Mouse (Mus musculus) forebrain, embryonic 10.5 days (tissue): ENCODE measurements around the gene Chn1. TPM values are rescaled to one million over a fixed set of nuclear protein-coding genes. Genes with fewer than 3 reads are reported as not detected.
"Not testable (repeated sequence)": the region's sequence is repeated elsewhere in the genome, so short reads cannot be mapped to it uniquely, and the experiment has no call there.

Source experiments
- DNase-seq: peaks from one replicate; pipeline ENCODE4 v3.0.0-alpha.2; 2017; ENCODE audit warnings: low spot score; ENCODE audit errors: extremely low spot score
- H3K27ac ChIP-seq: fragments of 300-500 bp; sonication (generic); 2 replicates; pipeline ENCODE4 v1.5.1; 2016; ENCODE audit warnings: mild to moderate bottlenecking
- H3K27me3 ChIP-seq: fragments of 300-500 bp; sonication (generic); 2 replicates; pipeline ENCODE4 v1.6.1; 2016; ENCODE audit warnings: mild to moderate bottlenecking; ENCODE audit not compliant: poor library complexity, severe bottlenecking
- H3K36me3 ChIP-seq: fragments of 300-500 bp; sonication (generic); replicated peaks from 2 replicates; pipeline ENCODE4 v1.6.1; 2016; ENCODE audit warnings: mild to moderate bottlenecking, moderate library complexity
- H3K4me1 ChIP-seq: fragments of 300-500 bp; sonication (generic); 2 replicates; pipeline ENCODE4 v1.6.1; 2016
- H3K4me3 ChIP-seq: fragments of 300-500 bp; sonication (generic); 2 replicates; pipeline ENCODE4 v1.5.1; 2016; ENCODE audit warnings: mild to moderate bottlenecking, moderate library complexity
- H3K9me3 ChIP-seq: fragments of 300-500 bp; sonication (generic); 2 replicates; pipeline ENCODE4 v1.6.1; 2016; ENCODE audit warnings: mild to moderate bottlenecking, moderate library complexity
- WGBS: fragments of 180-500 bp; shearing (Covaris S2); methylation state at CpG from one replicate; pipeline ENCODE4 v1.1.7; 2016; 5-methylcytosine and 5-hydroxymethylcytosine counted together
- polyA plus RNA-seq: library from polyadenylated mRNA; unstranded; fragments of >200 nt; fragmentation: Nextera tagmentation; extraction: Ambion mirVana; gene quantifications from 2 replicates; pipeline ENCODE4 v1.2.1, GENCODE M21; 2016

The Chn1 gene
- polyA plus RNA-seq, result 31.2 and 34.7 TPM in 2 replicates

DNA sequence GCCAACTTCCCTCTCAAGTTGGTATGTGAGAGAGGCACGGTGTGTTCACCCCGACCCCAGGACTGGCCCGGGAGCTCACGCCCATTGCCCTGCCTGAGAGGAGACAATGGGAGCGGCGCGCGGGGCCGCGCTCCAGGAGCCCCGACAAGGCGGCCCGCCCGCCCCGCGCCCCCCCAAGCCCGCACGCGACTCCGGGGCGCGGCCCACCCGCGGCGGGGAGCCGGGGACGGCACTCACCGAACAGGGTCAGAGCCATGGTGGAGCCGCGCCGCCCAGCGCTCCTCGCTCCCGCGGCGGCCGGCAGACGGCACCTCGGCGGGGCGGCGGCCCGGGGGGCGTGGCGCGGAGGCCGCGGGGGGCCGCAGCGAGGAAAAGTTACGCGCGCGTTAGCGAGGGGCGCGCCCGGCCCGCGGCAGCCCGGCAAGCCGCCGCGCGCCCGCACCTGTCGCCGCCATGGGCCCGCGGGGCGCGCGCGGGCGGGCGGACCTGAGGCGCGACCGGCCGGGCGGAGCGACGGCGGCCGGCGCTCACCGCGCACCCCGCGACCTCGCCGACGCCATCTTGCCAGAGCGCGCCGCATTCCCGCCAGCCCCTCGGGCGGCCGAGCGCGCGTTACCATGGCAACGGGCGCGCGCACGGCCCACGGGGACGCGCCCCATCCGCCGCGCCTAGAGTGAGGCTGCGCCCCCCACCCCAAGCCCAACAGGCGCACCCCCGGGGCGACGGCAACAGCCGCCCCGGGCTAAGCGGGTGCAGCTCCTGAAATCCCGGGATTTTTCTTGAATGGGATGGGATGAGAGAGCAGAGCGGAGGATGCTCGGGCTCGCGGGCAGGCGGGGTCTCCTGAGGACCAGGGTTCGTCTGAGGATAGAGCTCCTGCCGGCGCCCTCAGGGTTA lies at the start of gene Chn1:
TSS of gene Chn1 (minus strand) at position 561 of the 897 bp plus-strand sequence.
- Histone ChIP-seq H3K4me1 (peaks cover 46% of the 10 kb centered on the region), H3K27me3 (0 out of 2 replicates have a peak, but pooled peaks cover 7% of the 10 kb centered on the region), H3K4me3 (peak within 1 kb of the TSS; percentile 94), H3K9me3 (no peaks in the 10 kb centered on the region), H3K27ac (peak within 1 kb of the TSS; percentile 98), H3K36me3 (no peaks in the 10 kb centered on the region)
- under 1% methylated on average over 129 of the region's 131 CpGs for WGBS
- DNase-seq, result peak; percentile 89

DNA sequence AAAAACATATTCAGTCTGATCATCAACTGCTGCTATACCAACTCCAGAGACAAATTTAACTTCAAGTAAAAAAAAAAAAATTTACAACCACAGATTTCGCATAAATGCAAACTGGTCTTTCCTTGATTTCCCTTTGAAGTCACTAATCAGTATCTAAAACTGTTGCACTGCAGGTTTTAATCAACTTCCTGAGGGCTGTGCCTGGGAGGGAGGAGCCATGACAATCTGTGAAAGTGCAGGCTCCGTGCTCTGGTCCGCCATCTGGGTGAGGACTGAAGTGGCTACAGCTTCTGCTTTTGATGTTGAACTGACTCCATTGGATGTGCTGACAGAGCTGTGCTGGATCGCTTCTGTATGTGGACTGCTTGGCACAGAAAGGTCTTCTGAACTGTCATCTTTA lies 43.6 kb upstream of the Chn1 start:
- 84% methylated on average over 4 of the region's 4 CpGs for WGBS
- Histone ChIP-seq H3K27me3 (no peaks in the 10 kb centered on the region), H3K9me3 (no peaks in the 10 kb centered on the region), H3K4me1 (no peaks in the 10 kb centered on the region), H3K36me3 (peaks cover 58% of the 10 kb centered on the region), H3K4me3 (no peak overlapping the region), H3K27ac (no peak overlapping the region)
- DNase-seq, result no peak

DNA sequence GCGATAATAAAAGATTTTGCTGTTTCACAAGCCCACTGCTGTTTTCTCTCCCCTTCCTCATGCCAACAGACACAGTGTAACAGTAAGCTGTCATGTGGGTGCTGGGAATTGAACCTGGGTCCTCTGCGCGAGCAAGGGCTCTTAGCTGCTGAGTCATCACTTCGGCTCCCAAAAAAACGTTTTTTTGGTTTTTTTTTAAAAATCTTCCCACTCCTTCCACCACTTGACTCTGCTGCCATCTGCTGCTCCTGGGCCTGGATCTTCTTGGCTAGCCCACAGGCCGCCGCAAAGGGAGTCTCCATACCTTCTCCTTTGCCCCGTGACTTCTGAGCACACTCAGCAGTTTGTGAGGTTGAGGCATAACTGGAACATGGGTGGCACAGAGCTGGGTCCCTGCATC lies 32.5 kb upstream of the Chn1 start:
- no peak for DNase-seq
- no peaks in the 10 kb centered on the region for H3K9me3 ChIP-seq
- no peak overlapping the region for H3K4me3 ChIP-seq
- no peaks in the 10 kb centered on the region for H3K36me3 ChIP-seq
- no peaks in the 10 kb centered on the region for H3K27me3 ChIP-seq
- H3K4me1 ChIP-seq, result no peaks in the 10 kb centered on the region
- no peak overlapping the region for H3K27ac ChIP-seq
- 84% methylated on average over 8 of the region's 8 CpGs for WGBS

DNA sequence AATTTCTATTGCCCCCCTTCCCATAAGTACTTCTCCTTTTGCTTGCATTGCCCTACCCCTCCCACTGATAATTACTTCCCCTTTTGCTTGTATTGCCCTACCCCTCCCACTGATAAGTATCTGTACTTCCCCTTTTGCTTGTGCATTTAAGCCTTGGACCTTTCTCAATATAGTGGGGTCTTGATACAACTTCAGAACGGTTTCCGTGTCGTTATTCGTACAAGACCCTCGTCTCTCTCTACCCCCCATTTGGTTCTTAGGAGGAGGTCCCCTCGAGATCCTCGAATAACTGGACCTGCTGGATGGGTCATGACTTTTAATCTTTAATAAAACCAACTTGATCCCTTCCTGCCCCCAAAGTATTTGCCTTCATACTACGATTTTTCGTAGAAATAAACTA lies 25.0 kb upstream of the Chn1 start:
- DNase-seq, H3K9me3 ChIP-seq, H3K36me3 ChIP-seq, H3K27me3 ChIP-seq, H3K27ac ChIP-seq, H3K4me3 ChIP-seq, H3K4me1 ChIP-seq: not testable (repeated sequence)
- WGBS, result 91% methylated on average over 9 of the region's 9 CpGs

DNA sequence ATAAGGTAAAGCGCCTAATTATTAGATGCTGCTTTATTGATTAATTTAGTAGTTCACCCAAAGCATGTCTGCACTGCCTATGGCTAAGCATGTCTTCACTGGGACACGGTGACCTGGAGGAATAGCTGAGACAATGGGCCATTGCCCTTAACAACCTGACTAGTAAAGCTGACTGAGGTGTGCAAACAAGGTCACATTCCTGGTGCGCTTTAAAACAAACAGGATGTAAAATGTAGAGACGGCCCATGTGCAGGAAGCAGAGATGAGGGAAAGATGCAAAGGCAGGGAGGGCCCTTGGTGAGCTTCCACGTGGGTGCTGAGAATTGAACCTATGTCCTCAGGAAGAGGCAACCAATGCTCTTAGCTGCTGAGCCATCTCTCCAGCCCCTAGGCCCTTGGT lies 23.6 kb upstream of the Chn1 start:
- H3K4me3 ChIP-seq, result no peak overlapping the region
- H3K27ac ChIP-seq, result no peak overlapping the region
- DNase-seq, result no peak
- H3K36me3 ChIP-seq, result no peaks in the 10 kb centered on the region
- peaks cover 9% of the 10 kb centered on the region for H3K4me1 ChIP-seq
- 85% methylated on average over 5 of the region's 5 CpGs for WGBS
- no peaks in the 10 kb centered on the region for H3K9me3 ChIP-seq
- no peaks in the 10 kb centered on the region for H3K27me3 ChIP-seq

DNA sequence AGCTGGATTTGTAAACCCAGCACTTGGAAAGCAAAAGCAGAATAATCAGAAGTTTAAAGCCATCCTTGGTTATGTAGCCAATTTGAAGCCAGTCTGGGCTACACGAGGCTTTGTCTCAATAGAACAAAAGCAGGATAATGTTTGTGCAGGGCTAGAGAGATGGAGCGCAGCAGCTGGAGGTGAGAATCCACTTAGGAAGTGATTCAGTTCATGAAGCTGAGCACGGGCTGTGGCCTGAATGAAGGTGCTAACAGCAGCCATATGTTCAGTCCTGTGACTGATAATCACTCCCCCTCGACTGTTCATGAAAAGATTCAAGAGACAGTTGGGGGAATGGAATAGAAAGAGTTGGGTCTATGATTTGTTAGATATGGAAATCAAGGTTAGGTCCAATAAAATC lies 23.0 kb upstream of the Chn1 start:
- 66% methylated on average over 4 of the region's 4 CpGs for WGBS
- no peak for DNase-seq
- no peak overlapping the region for H3K27ac ChIP-seq

DNA sequence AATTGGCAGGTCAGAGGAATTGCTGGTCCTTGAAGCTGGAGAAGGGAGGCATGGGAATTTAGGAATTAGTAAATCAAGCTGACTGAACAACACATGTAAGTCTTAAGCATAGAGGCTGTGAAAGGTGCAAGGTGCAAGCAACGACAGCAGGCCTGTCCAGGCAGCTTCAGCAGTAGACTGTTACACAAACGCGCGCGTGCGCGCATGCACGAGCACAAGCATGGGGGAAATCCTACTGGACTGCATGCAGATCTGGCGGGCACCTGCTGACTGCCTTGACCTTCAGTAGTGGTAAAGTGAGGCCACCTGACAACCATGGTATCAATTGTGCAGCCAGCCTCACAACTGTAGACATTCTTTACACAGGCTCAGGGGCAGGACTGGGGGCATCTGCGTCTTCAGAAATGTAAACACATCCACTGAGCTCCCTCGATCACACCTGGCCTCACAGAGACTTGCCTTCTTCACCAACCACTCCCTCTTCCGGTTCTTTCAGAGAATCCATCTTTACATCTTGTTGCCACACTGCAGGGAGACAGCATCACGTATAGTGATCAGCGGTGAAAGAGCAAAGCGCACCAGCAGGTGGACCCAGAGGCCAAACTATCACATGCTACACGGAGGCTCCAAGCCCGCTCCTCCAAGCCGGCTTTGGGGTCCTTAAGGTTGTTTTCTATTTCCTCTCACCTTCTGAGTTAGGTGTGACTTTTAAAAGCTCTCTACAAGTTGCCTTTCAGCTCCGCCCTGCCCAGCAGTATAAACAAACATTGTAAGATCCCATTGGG lies 16.9 kb upstream of the Chn1 start:
- no peaks in the 10 kb centered on the region for H3K36me3 ChIP-seq
- H3K4me1 ChIP-seq, result peaks cover 8% of the 10 kb centered on the region
- H3K4me3 ChIP-seq, result no peak overlapping the region
- no peak overlapping the region for H3K27ac ChIP-seq
- H3K9me3 ChIP-seq, result no peaks in the 10 kb centered on the region
- peak; percentile 18 for DNase-seq
- H3K27me3 ChIP-seq, result no peaks in the 10 kb centered on the region; the same call in 1 of the 2 replicates
- WGBS, result 64% methylated on average over 19 of the region's 19 CpGs

More for the DNA sequence above, 23.0 kb upstream of the Chn1 start:
- Histone ChIP-seq H3K27me3 (no peaks in the 10 kb centered on the region), H3K4me1 (peaks cover 9% of the 10 kb centered on the region), H3K9me3 (no peaks in the 10 kb centered on the region), H3K36me3 (no peaks in the 10 kb centered on the region), H3K4me3 (no peak overlapping the region)

DNA sequence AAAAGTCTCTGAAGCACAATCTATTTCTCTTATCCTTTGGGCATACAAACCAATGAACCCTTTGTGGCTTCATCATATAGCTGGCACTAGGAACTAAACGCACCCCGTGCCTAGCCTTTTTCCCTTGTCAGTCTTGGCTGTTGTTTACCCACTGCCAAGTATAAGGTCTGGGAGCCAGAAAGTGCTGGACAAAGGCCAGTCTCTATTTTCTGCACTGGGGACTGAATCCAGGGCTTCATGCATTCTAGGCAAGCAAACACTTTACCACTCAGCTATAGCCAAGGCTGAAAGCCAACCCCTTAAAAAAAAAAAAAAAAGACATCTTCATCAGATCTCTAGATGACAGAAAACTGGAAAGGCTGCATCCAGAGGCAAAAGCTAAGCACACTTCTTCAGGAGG lies 15.2 kb upstream of the Chn1 start:
- H3K9me3 ChIP-seq, result no peaks in the 10 kb centered on the region
- WGBS, result 97% methylated on average over 2 of the region's 2 CpGs

DNA sequence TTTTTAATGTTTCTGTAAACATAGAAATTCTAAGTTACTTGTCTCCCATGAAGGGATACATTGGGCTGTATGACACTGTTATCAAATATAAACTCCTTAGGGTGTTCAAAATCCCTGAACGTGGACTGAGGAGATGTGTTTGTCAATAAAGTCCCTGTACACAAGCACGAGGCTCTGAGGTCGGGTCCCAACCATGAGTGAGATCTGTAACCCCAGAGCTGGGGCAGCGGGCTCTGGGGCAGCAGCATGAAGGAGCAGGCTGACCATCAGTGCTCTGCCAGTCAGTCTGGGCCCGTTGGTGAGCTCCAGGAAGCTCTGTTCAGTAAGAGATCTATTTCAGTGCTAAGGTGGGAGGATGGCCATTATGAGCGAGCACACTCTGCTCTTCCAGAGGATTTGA lies 13.2 kb upstream of the Chn1 start:
- Histone ChIP-seq H3K4me3 (no peak overlapping the region), H3K27ac (no peak overlapping the region), H3K4me1 (peaks cover 8% of the 10 kb centered on the region), H3K9me3 (no peaks in the 10 kb centered on the region; the same call in 1 of the 2 replicates), H3K27me3 (no peaks in the 10 kb centered on the region; the same call in 1 of the 2 replicates), H3K36me3 (no peaks in the 10 kb centered on the region)
- no peak for DNase-seq
- WGBS, result 86% methylated on average over 6 of the region's 6 CpGs

More for the DNA sequence above, 15.2 kb upstream of the Chn1 start:
- H3K27ac ChIP-seq, result no peak overlapping the region
- peaks cover 8% of the 10 kb centered on the region for H3K4me1 ChIP-seq
- DNase-seq, result no peak
- H3K36me3 ChIP-seq, result no peaks in the 10 kb centered on the region
- no peaks in the 10 kb centered on the region; the same call in 1 of the 2 replicates for H3K27me3 ChIP-seq
- no peak overlapping the region for H3K4me3 ChIP-seq

DNA sequence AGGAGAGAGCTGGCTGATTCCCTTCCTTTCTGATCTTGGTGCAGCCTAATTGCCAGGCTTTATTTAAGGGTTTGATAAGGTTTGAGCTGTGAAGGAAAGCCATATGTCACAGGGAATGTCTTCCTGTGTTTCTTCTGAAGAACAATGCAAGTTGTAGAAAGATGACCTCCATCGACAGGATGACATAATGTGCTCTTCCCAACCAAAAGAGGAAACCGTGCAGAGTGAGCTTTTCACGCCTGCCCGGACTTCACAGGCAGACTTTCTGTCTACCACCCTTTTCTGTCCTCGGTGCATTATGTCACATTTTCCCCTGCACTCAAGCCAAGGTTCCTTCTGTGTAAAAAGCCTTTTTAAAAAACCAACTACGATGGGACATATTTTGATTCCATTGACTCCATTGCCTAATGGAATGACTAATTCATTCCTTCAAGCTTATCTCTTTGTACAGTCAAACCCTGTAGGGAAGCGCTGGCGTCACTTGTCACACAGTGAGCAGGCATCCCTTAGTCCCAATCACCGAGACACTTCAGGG lies 7.3 kb upstream of the Chn1 start:
- WGBS, result 66% methylated on average over 9 of the region's 9 CpGs
- Histone ChIP-seq H3K27me3 (0 out of 2 replicates have a peak, but pooled peaks cover under 1% of the 10 kb centered on the region), H3K27ac (no peak overlapping the region), H3K4me3 (no peak overlapping the region), H3K36me3 (no peaks in the 10 kb centered on the region), H3K4me1 (peaks cover 17% of the 10 kb centered on the region), H3K9me3 (no peaks in the 10 kb centered on the region; the same call in 1 of the 2 replicates)
- no peak for DNase-seq

DNA sequence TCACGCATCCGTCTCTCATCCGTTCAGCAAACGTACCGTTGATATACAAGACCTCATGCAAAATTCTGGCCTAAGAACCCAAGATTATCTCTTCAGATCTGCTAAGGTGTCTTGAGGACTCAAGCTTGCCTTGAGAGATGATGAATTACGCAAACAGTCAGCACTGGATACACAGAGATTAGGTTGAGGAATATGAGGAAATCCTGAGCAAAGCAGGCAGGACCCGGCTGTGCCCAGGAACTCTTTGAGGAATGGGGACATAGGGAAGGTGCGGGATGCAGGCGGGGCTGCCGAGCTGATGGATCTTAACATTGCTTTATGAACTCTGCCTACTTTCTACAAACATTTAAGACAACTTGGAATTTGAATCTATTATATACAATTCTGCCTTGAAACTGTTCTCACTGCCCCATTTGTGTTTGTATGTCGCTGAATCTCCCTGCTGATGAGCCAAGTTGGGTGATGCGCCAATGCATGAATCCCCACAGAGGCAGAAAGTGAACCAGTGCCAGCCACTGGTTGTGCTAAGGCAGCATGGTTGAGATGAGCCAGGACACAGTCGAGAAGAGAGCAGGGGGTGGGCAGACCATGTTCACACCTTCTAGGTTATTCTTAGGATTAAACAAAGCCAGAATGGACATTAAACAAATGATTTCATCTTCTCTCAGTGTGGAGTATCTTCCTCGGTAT lies 5.3 kb upstream of the Chn1 start:
- Histone ChIP-seq H3K27me3 (0 out of 2 replicates have a peak, but pooled peaks cover 7% of the 10 kb centered on the region), H3K4me3 (no peak overlapping the region), H3K27ac (no peak overlapping the region), H3K4me1 (peaks cover 32% of the 10 kb centered on the region), H3K36me3 (no peaks in the 10 kb centered on the region), H3K9me3 (no peaks in the 10 kb centered on the region; the same call in 1 of the 2 replicates)
- DNase-seq, result no peak
- WGBS, result 92% methylated on average over 14 of the region's 14 CpGs

DNA sequence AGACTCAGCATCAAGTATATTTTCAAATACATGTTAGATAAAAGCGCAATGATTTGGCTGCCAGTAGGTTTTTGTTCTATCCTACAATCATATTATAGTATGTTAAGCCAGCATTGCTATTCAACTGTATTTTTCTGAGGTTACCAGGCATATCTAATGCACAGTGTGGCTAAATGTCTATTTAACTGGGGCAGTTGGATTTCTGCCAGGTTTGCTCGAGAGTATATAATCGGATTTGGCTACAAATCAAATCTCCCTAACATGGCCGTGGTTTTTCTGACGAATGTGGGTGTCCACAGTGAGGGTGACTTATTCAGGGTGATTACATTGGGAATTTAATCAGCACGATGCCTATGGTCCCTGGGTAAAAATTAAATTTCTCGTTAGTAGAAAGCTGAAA lies 4.7 kb upstream of the Chn1 start:
- 83% methylated on average over 7 of the region's 7 CpGs for WGBS

More for the DNA sequence above, 4.7 kb upstream of the Chn1 start:
- H3K4me3 ChIP-seq, result no peak overlapping the region
- no peaks in the 10 kb centered on the region for H3K36me3 ChIP-seq
- no peaks in the 10 kb centered on the region; the same call in 1 of the 2 replicates for H3K9me3 ChIP-seq
- no peak overlapping the region for H3K27ac ChIP-seq
- H3K4me1 ChIP-seq, result peaks cover 32% of the 10 kb centered on the region
- 0 out of 2 replicates have a peak, but pooled peaks cover 7% of the 10 kb centered on the region for H3K27me3 ChIP-seq
- DNase-seq, result no peak
